Mouse (Mus musculus): ENCODE results near the gene Fads1. TPM values are rescaled to one million over a fixed set of nuclear protein-coding genes. Genes with fewer than 3 reads are reported as not detected.
A peak's percentile ranks its signal among the peaks of the same experiment; 100 is the strongest.

Gene Fads1
- total RNA-seq, 1 experiment from 2014 or later = 362 TPM

- DNase-seq = peak; percentile 37
These were observed 31.2 kb downstream of the Fads1 start for GRCm38 (mm10) chr19:10213796-10214471.

DNA sequence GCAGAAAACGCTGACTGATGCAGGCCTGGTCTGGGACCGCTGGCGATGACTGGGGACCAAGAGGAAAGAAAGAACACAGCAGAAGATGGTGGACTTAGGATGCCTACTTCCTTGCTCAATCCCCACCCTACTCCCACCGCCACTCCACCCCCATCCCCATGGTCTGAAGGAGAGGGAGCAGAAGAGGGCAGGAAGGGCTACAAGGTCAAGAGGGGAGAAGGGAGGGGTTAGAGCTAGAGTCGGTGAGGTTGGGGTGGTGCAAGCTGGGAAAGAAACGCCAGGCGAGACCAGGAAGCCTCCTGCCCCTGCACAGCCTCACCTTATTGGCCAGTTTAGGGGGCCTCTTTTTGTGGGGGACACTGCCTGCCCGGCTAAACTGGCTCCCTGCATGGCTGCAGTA, 33.4 kb downstream of the Fads1 start:
- DNase-seq = no peak

DNA sequence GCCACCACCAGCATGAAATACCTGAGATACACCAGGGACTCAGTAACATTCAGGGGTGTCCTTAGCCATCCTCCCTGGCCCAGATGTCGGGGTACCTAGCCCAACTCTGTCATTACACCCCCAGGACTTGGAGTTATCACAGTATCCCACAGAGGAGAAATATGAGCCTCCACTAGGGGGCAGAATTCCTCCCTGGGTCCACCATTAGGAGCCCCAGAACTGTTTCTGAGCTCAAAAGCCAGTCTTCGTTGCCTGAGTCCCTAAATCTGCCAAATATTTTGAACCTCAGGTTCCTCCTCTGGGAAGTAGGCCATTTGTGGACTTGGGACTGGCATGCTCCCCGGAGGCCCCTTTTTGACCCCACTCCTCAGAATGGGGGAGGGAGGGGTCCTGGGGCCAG, 36.4 kb downstream of the Fads1 start:
- peak; percentile 76 for DNase-seq

- DNase-seq = no peak
These were observed 36.9 kb downstream of the Fads1 start for GRCm38 (mm10) chr19:10219593-10219992.

GRCm38 (mm10) chr19:10221585-10221984, 38.9 kb downstream of the Fads1 start:
- no peak for DNase-seq

- DNase-seq = no peak
These were observed 40.0 kb downstream of the Fads1 start for GRCm38 (mm10) chr19:10222656-10223055.

DNA sequence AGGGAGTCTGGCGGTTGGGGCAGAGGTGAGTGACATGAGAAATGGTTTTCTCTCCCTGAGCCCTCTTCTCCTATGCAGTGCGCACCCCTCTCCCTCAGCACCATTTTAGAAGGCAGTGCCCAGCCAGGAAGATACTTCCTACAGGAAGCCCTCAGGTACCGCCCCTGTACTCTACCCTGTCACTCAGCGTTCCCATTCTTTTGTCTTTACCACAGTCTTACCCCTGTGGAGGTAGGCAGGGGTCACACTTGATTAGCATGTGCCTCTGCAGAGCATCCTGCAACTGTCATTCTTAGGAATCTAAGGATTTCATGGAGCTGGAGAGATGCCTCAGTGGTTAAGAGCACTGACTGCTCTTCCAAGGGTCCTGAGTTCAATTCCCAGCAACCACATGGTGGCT, 40.9 kb downstream of the Fads1 start:
- no peak for DNase-seq

- no peak for DNase-seq
These were observed 42.2 kb downstream of the Fads1 start for GRCm38 (mm10) chr19:10224637-10225453.

DNA sequence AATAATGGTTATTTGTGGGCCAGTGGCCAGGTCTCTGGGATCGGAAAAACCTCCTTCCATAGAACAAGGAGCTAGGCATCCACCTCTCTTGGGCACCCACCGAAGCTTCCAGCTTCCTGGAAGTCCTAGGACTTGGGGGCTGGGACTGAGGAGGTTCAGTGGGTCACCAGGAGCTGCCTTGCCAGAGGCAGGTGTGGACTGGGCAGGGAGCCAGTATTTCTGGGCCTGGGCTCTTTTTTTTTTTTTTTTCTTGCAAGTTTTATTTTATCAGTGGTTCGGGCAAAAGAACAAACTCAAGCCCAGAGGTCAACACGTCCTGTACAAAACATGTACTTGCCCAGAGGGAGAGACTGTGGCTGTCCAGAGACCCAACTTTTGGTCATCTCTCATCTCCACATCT, 43.1 kb downstream of the Fads1 start:
- no peak for DNase-seq

DNA sequence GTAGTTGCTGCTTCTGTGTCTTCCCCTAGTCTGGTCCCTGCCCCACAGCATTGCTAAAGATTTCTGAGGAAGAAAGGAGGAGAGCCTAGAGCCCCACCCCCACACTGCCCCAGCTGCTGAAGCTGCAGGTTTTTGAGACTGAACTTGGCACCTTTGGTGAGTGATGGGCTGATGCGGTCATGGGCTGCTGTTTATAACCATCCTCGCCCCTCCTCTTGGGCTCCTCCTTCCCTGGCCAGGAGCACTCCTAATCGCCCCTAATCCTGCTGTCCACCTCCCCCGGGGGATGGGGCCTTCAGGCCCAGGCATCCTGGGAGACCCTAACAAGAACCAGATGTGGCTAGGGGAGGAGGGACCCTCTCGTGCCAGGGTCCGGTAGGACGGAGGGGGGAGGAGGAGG, 48.3 kb downstream of the Fads1 start:
- no peak for DNase-seq

DNA sequence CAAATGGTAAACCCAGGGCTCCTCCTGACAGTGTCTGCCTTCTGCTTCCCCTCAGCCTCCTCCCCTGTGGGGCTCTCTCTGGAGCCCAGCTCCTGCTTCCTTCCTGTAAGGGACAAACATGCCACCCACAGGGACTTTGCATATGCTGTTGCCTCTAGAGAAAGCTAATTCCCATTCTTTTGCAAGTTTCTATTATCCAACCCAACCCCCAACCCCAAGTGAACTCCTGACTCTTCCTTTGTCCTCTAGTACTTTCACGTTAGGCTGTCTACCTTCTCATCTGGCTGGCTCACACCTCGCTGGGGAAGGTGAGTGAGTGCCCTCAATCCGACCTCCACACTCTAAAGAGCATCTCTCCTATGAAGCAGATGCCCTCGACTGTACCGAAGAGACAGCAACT, 49.2 kb downstream of the Fads1 start:
- DNase-seq = no peak

DNA sequence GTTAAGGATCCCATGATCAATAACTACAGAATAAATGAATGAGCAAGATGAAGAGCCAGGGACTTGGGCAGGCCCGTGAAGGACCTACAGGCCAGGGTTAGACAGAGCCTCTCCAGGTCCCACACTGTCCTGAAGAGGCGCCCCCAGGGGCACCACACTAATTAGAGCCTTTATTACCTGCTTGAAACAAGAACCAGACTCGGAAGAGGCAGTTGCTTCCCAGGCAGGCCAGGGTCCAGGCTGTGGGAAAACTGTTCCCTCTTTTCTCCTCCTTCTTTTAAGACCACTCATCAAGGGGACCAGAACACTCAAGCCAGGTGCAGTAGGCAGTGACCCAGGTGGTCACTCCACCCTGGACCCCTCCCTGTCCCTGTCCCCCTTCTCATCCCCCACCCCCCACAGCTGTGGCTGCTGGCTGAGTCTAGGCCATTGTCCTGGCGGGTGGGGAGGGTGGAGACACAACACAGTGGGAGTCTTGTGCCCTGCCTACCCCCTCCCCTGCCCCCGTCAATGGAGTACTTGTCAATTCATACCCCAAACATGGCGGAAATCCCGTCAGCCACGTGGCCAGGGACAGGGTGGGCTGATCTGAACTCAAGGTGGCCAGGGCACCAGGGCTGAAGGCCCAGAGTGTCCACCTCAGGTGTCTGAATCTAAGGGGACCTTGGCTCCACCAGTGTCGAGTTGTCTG, 49.8 kb downstream of the Fads1 start:
- no peak for DNase-seq

DNA sequence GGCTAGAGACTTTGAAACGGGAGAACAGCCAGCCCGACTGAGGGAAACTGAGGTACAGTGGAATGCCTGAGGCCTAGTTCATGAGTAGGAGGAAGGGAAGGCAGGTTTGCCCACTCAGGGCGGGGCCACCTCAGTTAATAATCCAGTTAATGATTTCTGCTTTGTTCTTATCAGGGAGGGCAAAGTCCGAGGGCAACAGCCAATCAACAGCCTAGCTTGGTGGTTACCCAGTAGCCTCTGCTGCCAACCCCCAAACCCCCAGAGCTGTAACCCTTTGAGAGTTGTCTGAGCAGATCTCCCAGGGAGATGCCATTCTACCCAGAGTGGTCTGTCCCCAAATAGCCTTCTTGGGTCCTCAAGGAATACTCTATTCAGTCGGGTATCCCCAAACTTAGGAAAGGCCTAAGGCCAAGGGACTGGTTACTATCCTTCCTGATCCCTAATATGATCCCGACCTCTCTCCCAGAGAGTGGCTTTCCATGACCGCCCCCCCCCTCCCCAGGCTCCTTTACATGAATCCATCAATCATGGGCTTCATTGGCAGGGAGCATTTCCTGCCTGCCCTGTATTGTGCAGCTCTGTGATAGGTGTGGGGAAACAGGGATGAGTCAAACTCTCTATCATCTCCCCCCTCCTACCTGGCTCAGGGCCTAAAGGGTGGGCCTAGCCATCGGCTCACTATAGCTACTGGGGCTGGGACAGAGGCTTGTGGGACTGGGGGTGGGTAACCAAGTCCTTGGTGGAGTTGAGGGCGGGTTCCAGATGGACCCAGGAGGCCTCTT, 53.3 kb downstream of the Fads1 start:
- DNase-seq = peak; percentile 17

GRCm38 (mm10) chr19:10238477-10238876, 55.8 kb downstream of the Fads1 start:
- DNase-seq = no peak

- no peak for DNase-seq
These were observed 56.7 kb downstream of the Fads1 start for GRCm38 (mm10) chr19:10239419-10239818.

DNA sequence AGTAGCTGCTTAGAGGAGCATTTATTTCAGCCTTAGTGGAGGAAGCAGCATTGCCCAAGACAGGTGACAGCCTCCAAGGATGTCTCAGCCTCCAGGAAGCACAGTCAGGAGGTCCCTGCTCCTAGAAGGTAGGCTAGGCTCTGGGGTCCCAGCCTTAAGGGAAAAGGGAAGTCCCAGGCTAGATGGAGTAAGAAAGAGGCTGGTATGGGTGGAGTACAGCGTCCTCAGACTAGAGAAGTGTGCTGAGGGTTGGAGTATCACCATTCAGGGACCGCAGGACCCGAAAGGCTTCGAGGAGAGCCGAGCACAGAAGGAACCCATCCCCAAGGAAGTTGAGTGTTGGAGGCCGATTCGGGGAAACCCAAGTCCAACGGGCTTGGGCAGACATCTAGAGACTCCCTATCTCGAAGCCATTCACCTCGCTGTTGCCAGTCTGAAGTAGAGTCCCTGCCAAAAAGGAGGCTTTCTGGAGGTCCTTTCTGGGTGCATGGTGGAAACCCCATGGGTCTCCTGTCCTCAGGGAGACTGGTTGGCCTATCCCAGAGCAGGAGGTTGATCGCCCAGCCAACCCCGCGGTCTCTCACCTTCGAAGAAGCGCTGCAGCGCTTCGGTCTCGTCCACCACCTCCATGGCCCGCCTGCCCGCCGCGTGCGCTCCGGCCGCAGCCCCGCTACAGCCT, 57.4 kb downstream of the Fads1 start:
- DNase-seq = no peak

GRCm38 (mm10) chr19:10240654-10241305, 58.1 kb downstream of the Fads1 start, which contains the start of gene Myrf:
Gene Myrf (minus strand): TSS chr19:10240748.
- peak; percentile 94 for DNase-seq

DNA sequence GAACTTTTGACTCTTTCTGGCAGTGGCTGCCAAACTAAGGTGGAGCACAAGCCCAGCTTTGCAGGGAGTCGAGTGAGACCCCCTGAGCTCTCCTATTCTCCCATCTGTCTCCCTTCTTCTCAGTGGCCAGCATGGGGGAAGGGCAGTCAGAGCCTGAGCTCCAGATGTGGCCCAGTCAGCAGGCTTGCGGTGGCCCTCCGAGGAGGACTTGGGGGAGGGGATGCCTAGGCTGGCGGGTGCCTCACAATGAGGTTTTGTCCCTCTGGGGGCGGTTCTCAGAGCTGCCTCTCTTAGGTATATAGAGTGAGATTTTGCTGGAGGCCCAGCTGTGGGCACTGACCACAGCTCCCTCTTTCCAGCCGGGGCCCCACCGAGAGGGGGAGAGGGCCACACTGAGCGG, 60.2 kb downstream of the Fads1 start:
- DNase-seq = no peak

DNA sequence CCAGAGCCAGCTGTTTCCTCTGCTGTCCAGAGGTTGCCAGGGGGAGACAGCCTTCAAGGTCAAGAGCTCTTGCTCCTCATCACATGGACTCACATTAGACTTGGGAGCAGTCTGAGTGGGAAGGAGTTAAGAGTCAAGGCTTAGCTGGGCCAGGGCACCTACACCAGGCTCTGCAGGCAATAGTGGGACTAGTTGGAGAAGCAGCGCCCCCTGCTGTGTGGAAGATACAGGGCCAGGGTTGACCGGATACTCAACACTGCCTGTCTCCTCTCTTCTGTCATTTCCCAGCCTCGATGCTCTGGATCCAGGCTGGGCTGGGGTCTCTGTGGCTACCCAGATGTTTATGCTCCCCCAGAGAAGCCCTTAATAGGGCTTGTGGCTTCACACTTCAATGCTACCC, 61.5 kb downstream of the Fads1 start:
- DNase-seq = peak; percentile 81

Measured in adrenal gland, postnatal 14 days (tissue).